Mouse (Mus musculus) B cell, adult 2 months (primary cell): ENCODE measurements around the gene Tspan14.
A peak's percentile ranks its signal among the peaks of the same experiment; 100 is the strongest.

ENCODE experiments used
- DNase-seq, 2 experiments: peaks; one replicate each; pipeline ENCODE4 v3.0.0; 2022

Tspan14 gene

GRCm38 (mm10) chr14:40916667-40917066 is 49.9 kb downstream of the Tspan14 start:
- no peak for DNase-seq

DNA sequence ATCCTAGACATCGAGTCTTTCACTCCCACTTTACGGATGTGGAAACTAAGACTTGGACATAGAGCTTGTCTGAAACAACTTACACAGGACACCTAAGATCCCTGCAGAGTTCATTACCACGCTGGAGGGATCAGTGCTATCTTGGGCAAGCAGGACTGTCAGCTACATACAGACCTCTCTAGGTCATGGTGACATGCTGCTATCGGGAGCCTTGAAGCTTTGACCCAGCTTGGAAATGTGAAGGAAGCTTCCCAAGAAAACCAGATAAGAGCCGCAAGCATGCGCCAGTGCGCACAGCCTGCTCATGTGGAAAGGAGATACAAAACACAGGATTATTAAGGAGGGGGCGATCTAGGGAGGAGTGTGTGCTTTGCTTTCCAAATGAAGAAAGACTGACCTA is 50.8 kb downstream of the Tspan14 start:
- no peak for DNase-seq

DNA sequence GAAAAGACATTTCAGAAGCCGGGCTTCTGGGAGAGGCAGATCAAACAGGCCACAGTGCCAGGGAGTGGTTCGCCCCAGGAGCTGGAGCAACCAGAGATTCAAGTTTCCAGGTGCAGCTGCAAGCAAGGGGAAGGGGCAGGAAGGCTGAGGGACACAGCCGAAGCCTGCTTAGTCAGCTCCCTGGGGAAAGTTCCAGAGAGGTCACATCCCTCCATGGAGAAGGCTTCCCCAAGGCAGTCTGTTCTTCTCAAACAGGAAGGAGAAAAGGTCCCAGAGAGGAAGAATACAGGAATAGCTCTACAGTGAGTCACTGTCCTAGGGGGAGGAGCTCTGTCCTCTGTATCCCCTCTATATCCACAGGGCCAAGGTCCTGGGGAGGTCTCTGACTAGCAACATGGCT is 51.9 kb downstream of the Tspan14 start:
- no peak for DNase-seq

- DNase-seq: no peak
Measured at GRCm38 (mm10) chr14:40913709-40914108, 52.9 kb downstream of the Tspan14 start.

- no peak for DNase-seq
Measured at GRCm38 (mm10) chr14:40911529-40911928, 55.1 kb downstream of the Tspan14 start.

- no peak for DNase-seq
Measured at GRCm38 (mm10) chr14:40908763-40909162, 57.8 kb downstream of the Tspan14 start.

- DNase-seq: no peak
Measured at GRCm38 (mm10) chr14:40906770-40907169, 59.8 kb downstream of the Tspan14 start.

DNA sequence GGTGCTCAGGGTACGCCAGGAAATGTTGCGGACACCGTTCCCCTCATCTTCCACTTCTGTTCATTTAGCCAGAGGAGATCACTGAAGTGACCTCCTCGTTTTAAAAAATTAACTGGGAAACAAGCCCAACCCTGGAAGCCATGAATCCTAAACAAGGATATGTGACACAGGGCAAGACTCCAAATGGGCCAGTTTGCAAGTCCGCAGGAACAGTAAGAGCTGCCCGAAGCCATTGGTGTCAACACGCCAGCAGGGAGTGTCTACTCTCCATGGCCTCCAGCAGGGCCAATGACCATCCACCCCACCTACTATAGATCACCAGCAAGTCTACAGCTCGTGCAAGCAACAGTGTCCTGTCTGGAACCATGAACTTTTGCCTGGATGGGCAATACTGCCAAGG is 60.8 kb downstream of the Tspan14 start:
- no peak for DNase-seq

DNA sequence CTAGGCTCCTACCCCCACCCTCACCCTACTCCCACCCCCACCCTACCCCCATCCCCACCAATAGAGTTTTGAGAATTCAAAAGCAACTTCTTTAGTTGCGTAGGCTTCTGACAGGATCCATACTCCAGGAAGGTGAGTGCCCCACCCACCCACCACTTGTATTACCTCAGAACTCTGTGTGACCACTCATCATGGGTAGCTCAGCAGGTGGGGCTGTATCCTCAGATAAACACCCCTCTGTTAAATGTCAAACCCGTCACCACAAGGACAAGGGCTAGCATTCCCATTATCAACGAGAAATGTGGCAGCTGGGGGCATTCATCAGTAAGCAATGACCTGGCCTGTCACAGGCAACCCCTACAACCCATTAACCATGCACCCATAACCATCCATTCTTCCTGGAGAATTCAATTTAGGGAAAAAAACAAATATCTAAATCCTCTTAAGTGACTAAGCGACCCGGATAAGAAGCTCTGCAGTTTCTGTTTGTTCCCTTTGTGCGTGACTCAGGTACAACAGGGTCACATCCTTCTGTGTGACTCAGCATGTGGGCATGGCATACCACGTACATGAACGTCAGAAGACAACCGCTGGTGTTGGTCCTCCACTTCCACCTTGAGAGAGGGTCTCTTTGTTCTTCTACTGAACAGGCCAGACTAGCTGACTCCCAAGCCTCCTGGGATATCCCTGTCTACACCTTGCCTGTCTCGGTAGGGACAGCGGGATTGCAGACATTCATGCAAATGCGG is 64.1 kb downstream of the Tspan14 start:
- no peak for DNase-seq

GRCm38 (mm10) chr14:40900267-40900666 is 66.3 kb downstream of the Tspan14 start:
- no peak for DNase-seq

GRCm38 (mm10) chr14:40897916-40898315 is 68.7 kb downstream of the Tspan14 start:
- no peak for DNase-seq

DNA sequence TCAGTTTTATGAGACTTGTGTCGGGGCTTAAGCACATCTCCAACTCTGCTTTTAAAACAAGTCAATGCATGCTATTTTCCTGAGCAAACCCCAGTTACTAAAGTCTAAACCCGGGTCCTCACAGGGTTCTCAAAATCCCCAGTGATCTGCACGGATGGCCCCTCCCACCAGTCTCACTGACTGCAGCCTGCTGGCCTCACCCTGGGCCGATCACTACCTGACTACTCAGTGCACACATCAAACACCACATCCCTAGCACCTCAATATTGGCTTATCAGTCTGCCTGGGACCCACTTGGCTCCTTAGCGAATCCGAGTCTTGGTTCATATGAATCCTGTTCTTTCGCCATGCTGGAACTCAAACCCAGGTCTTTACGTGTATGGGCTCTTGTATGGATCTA is 70.9 kb downstream of the Tspan14 start:
- no peak for DNase-seq

DNA sequence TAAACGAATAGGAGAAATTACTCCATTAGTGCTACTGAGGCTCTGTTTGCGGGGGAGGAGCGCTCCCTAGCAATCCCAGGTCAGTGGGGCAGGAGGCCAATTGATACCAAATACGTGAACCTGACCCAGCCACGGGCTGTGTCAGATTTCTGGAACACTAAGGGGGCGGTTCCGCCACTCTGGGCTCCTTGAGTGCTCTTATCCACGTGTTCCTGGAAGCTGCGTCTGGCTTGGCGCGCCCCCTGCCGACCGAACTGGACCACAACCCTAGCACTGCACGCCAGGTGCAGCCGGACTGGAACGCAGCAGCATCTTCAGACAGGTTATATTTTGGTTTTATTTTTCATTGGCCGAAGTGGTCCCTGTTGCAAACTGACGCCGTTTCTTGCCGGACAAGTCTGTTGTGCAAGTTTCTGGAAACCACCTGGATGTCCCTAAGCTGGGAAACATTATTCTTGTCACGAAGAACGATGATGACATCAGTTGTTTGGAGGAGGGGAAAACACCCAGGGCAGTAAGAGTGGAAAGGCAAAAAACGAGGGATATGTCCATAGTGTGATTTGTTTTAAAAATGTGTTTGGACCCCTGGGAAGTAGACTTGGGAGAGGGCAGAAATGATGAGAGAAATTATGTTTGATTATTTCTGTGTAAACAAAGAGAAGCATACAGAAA is 71.9 kb downstream of the Tspan14 start:
- peak; percentile 81 for DNase-seq

DNA sequence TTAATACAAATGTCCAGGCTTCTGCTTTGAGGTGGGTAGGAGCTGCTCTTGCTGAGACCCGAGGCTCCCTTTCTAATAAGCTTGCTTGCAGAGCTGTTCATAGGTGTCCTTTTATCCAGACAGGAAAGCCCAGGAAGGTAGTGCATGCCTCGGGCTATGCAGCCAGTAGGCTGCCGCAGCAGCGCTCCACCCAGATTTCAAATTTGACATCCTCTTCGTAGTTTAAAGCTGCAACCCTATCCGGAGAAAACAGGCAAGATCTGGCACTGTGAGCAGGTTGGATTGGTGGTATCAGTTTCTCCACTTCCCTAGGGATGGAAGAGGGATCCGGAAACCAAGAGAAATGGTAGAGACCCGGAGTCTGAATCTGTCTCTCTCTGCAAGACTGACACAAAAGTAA is 72.7 kb downstream of the Tspan14 start:
- DNase-seq: no peak

DNA sequence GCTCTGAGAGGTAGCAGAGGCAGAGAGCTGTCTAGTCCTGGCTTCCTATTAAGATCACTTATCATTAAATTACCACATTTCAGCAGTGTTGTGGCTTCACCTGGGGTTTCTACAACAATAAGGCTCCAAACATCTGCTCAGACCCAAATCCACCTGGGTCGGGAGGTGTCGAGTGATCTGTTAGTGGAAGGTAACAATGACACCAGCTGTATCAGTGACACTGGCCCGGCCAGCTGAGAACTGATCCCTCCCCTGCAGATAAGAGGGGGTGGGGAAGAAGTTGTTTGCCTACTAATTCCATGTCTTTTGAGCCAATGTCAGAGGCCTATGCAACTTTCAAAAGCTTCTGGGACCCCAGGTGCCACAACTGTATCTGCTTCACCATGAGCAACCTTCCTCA is 73.4 kb downstream of the Tspan14 start, which contains the start of gene Sh2d4b:
Gene Sh2d4b, minus strand, starts transcription at position 71 of the 400 bp plus-strand sequence.
- DNase-seq: no peak

- no peak for DNase-seq
Measured at GRCm38 (mm10) chr14:40892326-40892825, 74.2 kb downstream of the Tspan14 start.

DNA sequence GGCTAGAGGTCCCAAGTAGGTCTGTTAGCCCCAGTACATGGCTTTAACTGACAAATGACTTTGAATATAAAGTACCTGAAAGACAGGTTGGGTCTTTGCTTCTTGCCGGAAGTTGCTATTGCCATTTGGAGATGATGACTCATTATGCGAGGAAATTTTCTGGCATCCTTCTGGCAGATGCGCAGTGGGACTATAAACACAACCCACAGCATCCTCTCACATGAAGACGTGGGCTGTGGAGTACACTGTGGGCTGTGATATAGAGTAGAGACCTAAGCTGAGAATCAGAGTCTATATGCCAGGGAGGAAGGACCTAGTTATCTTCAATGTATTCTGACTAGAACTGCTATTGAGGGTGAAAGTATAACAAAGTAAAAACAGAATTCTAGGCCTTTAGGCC is 75.1 kb downstream of the Tspan14 start:
- DNase-seq: no peak

- no peak for DNase-seq
Measured at GRCm38 (mm10) chr14:40889704-40890103, 76.9 kb downstream of the Tspan14 start.

DNA sequence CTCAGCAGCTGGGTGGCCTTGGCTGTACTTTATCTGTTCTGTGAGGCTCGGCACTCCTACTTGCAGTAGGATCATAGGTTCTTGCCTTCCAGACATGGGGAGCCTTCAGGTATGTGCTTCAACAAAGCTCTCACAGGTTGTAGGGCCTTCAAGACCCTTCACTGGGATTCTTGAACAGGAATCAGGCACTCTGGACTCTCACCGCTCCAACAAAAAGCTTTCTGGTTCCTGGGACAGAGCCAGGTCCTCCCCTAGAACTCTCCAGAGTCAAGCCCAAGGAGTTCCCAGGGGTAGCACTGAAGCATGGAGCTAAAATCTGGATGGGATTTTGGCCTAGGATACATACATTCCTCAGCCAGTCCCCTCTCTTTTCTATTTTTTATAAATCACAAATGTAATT is 77.4 kb downstream of the Tspan14 start:
- DNase-seq: no peak

- DNase-seq: peak in 1 of 2 experiments; percentile 19
Measured at GRCm38 (mm10) chr14:40886428-40887202, 80.0 kb downstream of the Tspan14 start.

GRCm38 (mm10) chr14:40885752-40886151 is 80.9 kb downstream of the Tspan14 start:
- no peak for DNase-seq

DNA sequence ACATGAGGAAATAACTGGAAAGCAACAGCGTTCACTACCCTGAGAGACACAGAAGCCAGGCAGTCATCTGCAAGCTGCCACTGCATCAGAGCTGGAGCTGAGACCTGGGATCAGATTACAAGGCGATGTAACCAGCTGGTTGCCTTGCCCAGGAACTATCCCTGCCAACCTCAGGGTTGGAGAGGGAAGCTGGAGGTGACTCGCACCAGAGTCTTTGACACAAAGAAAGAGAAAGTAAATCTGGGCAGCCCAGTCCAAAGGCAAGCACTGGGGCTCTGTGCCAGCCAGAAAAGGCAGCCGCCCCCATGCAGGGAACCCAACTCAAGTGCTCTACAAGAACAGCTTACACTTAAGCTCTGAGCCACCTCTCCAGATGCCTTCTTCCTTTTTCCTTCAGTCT is 81.4 kb downstream of the Tspan14 start:
- no peak for DNase-seq

- DNase-seq: no peak
Measured at GRCm38 (mm10) chr14:40874565-40874964, 92.0 kb downstream of the Tspan14 start.

DNA sequence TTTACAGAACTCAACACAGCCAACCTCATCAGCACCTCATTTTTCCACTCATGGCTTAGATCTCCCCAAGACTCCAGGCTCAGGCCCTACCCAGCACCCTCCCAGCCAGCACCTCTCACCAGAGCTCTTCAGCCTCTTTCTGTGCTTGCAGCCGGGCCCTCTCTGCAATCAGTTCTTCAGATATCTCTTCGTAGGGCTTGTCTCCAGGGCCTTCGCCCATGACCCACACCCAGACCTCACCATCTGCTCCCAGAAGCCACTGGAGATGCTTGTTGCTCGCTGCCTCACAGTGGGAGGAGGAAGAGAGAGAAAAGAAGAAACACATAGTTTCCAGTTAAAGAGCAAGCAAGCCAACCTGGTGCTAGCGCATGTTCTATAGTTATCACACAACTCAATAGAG is 92.6 kb downstream of the Tspan14 start:
- no peak for DNase-seq
